In genomic region chr6:122836974-122837373, GRCm38 (mm10) we compare ENCODE assay signal across 28 mouse cellular contexts. TPM values are rescaled to one million over a fixed set of nuclear protein-coding genes. Genes with fewer than 3 reads are reported as not detected.
A peak's percentile ranks its signal among the peaks of the same experiment; 100 is the strongest.
DNase-seq lines count a peak whose midpoint lies in the region; ATAC-seq and TF ChIP-seq lines count a peak whose summit lies in the region.
"Had no signal": no experiment of that assay in that cellular context is flagged by ENCODE, and none has a peak within 500 bp of the region (broad histone marks: within the 10 kb centered on the region; RNA-seq: fewer than 3 reads in every experiment).

No protein-coding gene starts in this region.

- no peak overlapping the region for H3K4me2 ChIP-seq in kidney, postnatal 0 days (ENCODE audit: low read length)
- no peak overlapping the region for H3K4me2 ChIP-seq in kidney, embryonic 15.5 days
- no peak overlapping the region for H3K4me2 ChIP-seq in midbrain, postnatal 0 days (ENCODE audit: low read depth, low read length, poor library complexity, severe bottlenecking)
- no peak overlapping the region for H3K4me2 ChIP-seq in midbrain, embryonic 13.5 days (replicated peaks)
- H3K4me2 ChIP-seq: forebrain, embryonic 13.5 days; heart, embryonic 11.5 days; limb, embryonic 12.5 days; neural tube, embryonic 13.5 days had no signal

- no peaks in the 10 kb centered on the region for H3K9me3 ChIP-seq in kidney, postnatal 0 days (replicated peaks; ENCODE audit: low read length)
- no peaks in the 10 kb centered on the region for H3K9me3 ChIP-seq in kidney, embryonic 15.5 days (replicated peaks)
- H3K9me3 ChIP-seq in midbrain, postnatal 0 days (ENCODE audit: low read length) = no peaks in the 10 kb centered on the region
- H3K9me3 ChIP-seq in midbrain, embryonic 13.5 days = no peaks in the 10 kb centered on the region
- H3K9me3 ChIP-seq: forebrain, embryonic 13.5 days; midbrain, embryonic 10.5 days; neural tube, embryonic 13.5 days had no signal

- no peaks in the 10 kb centered on the region for H3K4me1 ChIP-seq in kidney, postnatal 0 days (replicated peaks; ENCODE audit: insufficient read depth, low read length)
- H3K4me1 ChIP-seq in kidney, embryonic 15.5 days = no peaks in the 10 kb centered on the region
- no peaks in the 10 kb centered on the region for H3K4me1 ChIP-seq in midbrain, postnatal 0 days (ENCODE audit: insufficient read depth, low read length)
- H3K4me1 ChIP-seq in midbrain, embryonic 13.5 days (replicated peaks) = no peaks in the 10 kb centered on the region
- H3K4me1 ChIP-seq: forebrain, embryonic 13.5 days; limb, embryonic 12.5 days; midbrain, embryonic 10.5 days; neural tube, embryonic 13.5 days had no signal

- intact Hi-C loops in heart, postnatal 14 days (cut with DNase I) = no loop called here

- peak; percentile 39 for TF ChIP-seq CTCF in kidney, postnatal 0 days (IDR thresholded peaks at IDR 0.05; ENCODE audit: low read depth)
- TF ChIP-seq CTCF in midbrain, postnatal 0 days (IDR thresholded peaks at IDR 0.05) = peak; percentile 52

- H3K27me3 ChIP-seq in kidney, postnatal 0 days (ENCODE audit: insufficient read depth, low read length) = no peaks in the 10 kb centered on the region
- no peaks in the 10 kb centered on the region for H3K27me3 ChIP-seq in kidney, embryonic 15.5 days
- no peaks in the 10 kb centered on the region for H3K27me3 ChIP-seq in midbrain, postnatal 0 days (ENCODE audit: insufficient read depth, low read length)
- no peaks in the 10 kb centered on the region for H3K27me3 ChIP-seq in midbrain, embryonic 13.5 days
- H3K27me3 ChIP-seq: forebrain, embryonic 13.5 days; limb, embryonic 12.5 days; neural tube, embryonic 13.5 days; Patski had no signal

- DNase-seq in heart, adult 11 months = peak; percentile 33
- no peak for DNase-seq in heart, postnatal 14 days
- no peak for DNase-seq in kidney, postnatal 0 days (ENCODE audit: low spot score)
- no peak for DNase-seq in midbrain, postnatal 0 days (ENCODE audit: low spot score)
- no peak for DNase-seq in gastrocnemius, postnatal 25 days
- DNase-seq: adrenal gland, postnatal 10 days; cerebellum, adult 8-10 months; cerebellum, postnatal 25 days; gastrocnemius, adult 2 months; kidney, adult 8-10 months; kidney, postnatal 14 days; lung, adult 2 months; lung, postnatal 14 days; right cerebral cortex, postnatal 4 days; thymus, adult 2 months; thymus, postnatal 4 days had no signal

- H3K4me3 ChIP-seq in kidney, postnatal 0 days (replicated peaks; ENCODE audit: low read depth, low read length) = no peak overlapping the region
- no peak overlapping the region for H3K4me3 ChIP-seq in kidney, embryonic 15.5 days (replicated peaks)
- no peak overlapping the region for H3K4me3 ChIP-seq in midbrain, postnatal 0 days (ENCODE audit: low read depth, low read length)
- no peak overlapping the region for H3K4me3 ChIP-seq in midbrain, embryonic 13.5 days (replicated peaks)
- H3K4me3 ChIP-seq: forebrain, embryonic 13.5 days; gastrocnemius, adult 2 months; left cerebral cortex, adult 2 months; limb, embryonic 12.5 days; midbrain, embryonic 10.5 days; myocyte; neural tube, embryonic 13.5 days had no signal

- no peak for ATAC-seq in kidney, postnatal 0 days (replicated peaks; ENCODE audit: low FRiP score, low read depth)
- no peak for ATAC-seq in kidney, embryonic 15.5 days (replicated peaks; ENCODE audit: low FRiP score)
- no peak for ATAC-seq in midbrain, postnatal 0 days (ENCODE audit: low FRiP score)
- no peak for ATAC-seq in midbrain, embryonic 13.5 days
- ATAC-seq: forebrain, embryonic 13.5 days; midbrain, embryonic 16.5 days; Patski had no signal

- H3K27ac ChIP-seq in kidney, postnatal 0 days = no peak overlapping the region
- H3K27ac ChIP-seq in kidney, embryonic 15.5 days = no peak overlapping the region
- H3K27ac ChIP-seq in midbrain, postnatal 0 days (ENCODE audit: low read depth, low read length) = no peak overlapping the region
- H3K27ac ChIP-seq in midbrain, embryonic 13.5 days = no peak overlapping the region
- H3K27ac ChIP-seq: forebrain, embryonic 13.5 days; gastrocnemius, adult 2 months; left cerebral cortex, adult 2 months; limb, embryonic 12.5 days; midbrain, embryonic 10.5 days; neural tube, embryonic 13.5 days had no signal

- no peak overlapping the region for H3K9ac ChIP-seq in kidney, postnatal 0 days (ENCODE audit: low read depth, low read length)
- H3K9ac ChIP-seq in kidney, embryonic 15.5 days = no peak overlapping the region
- no peak overlapping the region for H3K9ac ChIP-seq in midbrain, postnatal 0 days (replicated peaks; ENCODE audit: low read length, poor library complexity, severe bottlenecking)
- no peak overlapping the region for H3K9ac ChIP-seq in midbrain, embryonic 13.5 days (replicated peaks)
- H3K9ac ChIP-seq: forebrain, embryonic 13.5 days; limb, embryonic 12.5 days; neural tube, embryonic 13.5 days had no signal

- peaks cover 87% of the 10 kb centered on the region for H3K36me3 ChIP-seq in kidney, postnatal 0 days (ENCODE audit: insufficient read depth, low read length)
- H3K36me3 ChIP-seq in kidney, embryonic 15.5 days = peaks cover 99% of the 10 kb centered on the region
- peaks cover 80% of the 10 kb centered on the region for H3K36me3 ChIP-seq in midbrain, postnatal 0 days (ENCODE audit: insufficient read depth, low read length)
- peaks cover 94% of the 10 kb centered on the region for H3K36me3 ChIP-seq in midbrain, embryonic 13.5 days

- 90% methylated on average over 3 of the region's 3 CpGs for WGBS in kidney, postnatal 0 days
- WGBS in kidney, embryonic 15.5 days = 97% methylated on average over 3 of the region's 3 CpGs
- 98% methylated on average over 3 of the region's 3 CpGs for WGBS in midbrain, postnatal 0 days
- WGBS in midbrain, embryonic 13.5 days = over 99% methylated on average over 3 of the region's 3 CpGs

RNA-seq across cellular contexts. Expression of gene Foxj2, which starts 17.3 kb away (rescaled TPM):
- total RNA-seq in heart, postnatal 14 days (2021) = 10 to 100 TPM; 30.9 to 31.9 TPM
- polyA plus RNA-seq in kidney, postnatal 0 days (2015; fragmentation: Nextera tagmentation; extraction: Ambion mirVana) = 5.2 and 5.5 TPM in 2 replicates
- 6.0 and 6.3 TPM in 2 replicates for polyA plus RNA-seq in kidney, embryonic 15.5 days (2015; fragmentation: Nextera tagmentation; extraction: Ambion mirVana)
- 24.4 and 27.2 TPM in 2 replicates for total RNA-seq in midbrain, postnatal 0 days (2014; rRNA removed)
- polyA plus RNA-seq in midbrain, postnatal 0 days (2015; fragmentation: Nextera tagmentation; extraction: Ambion mirVana) = 8.6 and 8.8 TPM in 2 replicates
- 4.9 and 6.2 TPM in 2 replicates for polyA plus RNA-seq in midbrain, embryonic 13.5 days (2015; fragmentation: Nextera tagmentation; extraction: Ambion mirVana)
- total RNA-seq in gastrocnemius, postnatal 25 days (2021) = 10 to 100 TPM; 18.4 to 20.9 TPM

RNA-seq across cellular contexts. Expression of gene C3ar1, which starts 19.0 kb away (rescaled TPM):
- 1 to 10 TPM; 2.5 to 3.6 TPM for total RNA-seq in heart, postnatal 14 days (2021)
- 2.1 and 2.3 TPM in 2 replicates for polyA plus RNA-seq in kidney, postnatal 0 days (2015; fragmentation: Nextera tagmentation; extraction: Ambion mirVana)
- 1.9 and 2.1 TPM in 2 replicates for polyA plus RNA-seq in kidney, embryonic 15.5 days (2015; fragmentation: Nextera tagmentation; extraction: Ambion mirVana)
- total RNA-seq in midbrain, postnatal 0 days (2014; rRNA removed) = 1.8 and 2.0 TPM in 2 replicates
- 1.3 and 1.4 TPM in 2 replicates for polyA plus RNA-seq in midbrain, postnatal 0 days (2015; fragmentation: Nextera tagmentation; extraction: Ambion mirVana)
- polyA plus RNA-seq in midbrain, embryonic 13.5 days (2015; fragmentation: Nextera tagmentation; extraction: Ambion mirVana) = 1.0 and 1.7 TPM in 2 replicates
- total RNA-seq in gastrocnemius, postnatal 25 days (2021) = under 1 TPM; 0.82 to 0.91 TPM
- total RNA-seq: megakaryocyte progenitor cell, adult 5-6 weeks had no signal
- polyA plus RNA-seq: Patski had no signal

RNA-seq across cellular contexts. Expression of gene Slc2a3, which starts 35.5 kb away (rescaled TPM):
- total RNA-seq in heart, postnatal 14 days (2021) = 1 to 10 TPM; 2.3 to 2.4 TPM
- 4.1 and 4.4 TPM in 2 replicates for polyA plus RNA-seq in kidney, postnatal 0 days (2015; fragmentation: Nextera tagmentation; extraction: Ambion mirVana)
- polyA plus RNA-seq in kidney, embryonic 15.5 days (2015; fragmentation: Nextera tagmentation; extraction: Ambion mirVana) = 7.8 and 10.4 TPM in 2 replicates
- total RNA-seq in midbrain, postnatal 0 days (2014; rRNA removed) = 96.0 and 129 TPM in 2 replicates
- polyA plus RNA-seq in midbrain, postnatal 0 days (2015; fragmentation: Nextera tagmentation; extraction: Ambion mirVana) = 48.4 and 50.1 TPM in 2 replicates
- 15.9 TPM in 2 replicates for polyA plus RNA-seq in midbrain, embryonic 13.5 days (2015; fragmentation: Nextera tagmentation; extraction: Ambion mirVana)
- total RNA-seq in gastrocnemius, postnatal 25 days (2021) = 1 to 10 TPM in 1 of 2 experiments, under 1 TPM in 1; 0.88 to 1.4 TPM

RNA-seq across cellular contexts. Expression of gene Necap1, which starts 37.3 kb away (rescaled TPM):
- 10 to 100 TPM; 23.8 to 25.5 TPM for total RNA-seq in heart, postnatal 14 days (2021)
- polyA plus RNA-seq in kidney, postnatal 0 days (2015; fragmentation: Nextera tagmentation; extraction: Ambion mirVana) = 37.6 and 39.8 TPM in 2 replicates
- 53.1 and 55.9 TPM in 2 replicates for polyA plus RNA-seq in kidney, embryonic 15.5 days (2015; fragmentation: Nextera tagmentation; extraction: Ambion mirVana)
- total RNA-seq in midbrain, postnatal 0 days (2014; rRNA removed) = 145 and 146 TPM in 2 replicates
- polyA plus RNA-seq in midbrain, postnatal 0 days (2015; fragmentation: Nextera tagmentation; extraction: Ambion mirVana) = 173 and 178 TPM in 2 replicates
- polyA plus RNA-seq in midbrain, embryonic 13.5 days (2015; fragmentation: Nextera tagmentation; extraction: Ambion mirVana) = 107 and 113 TPM in 2 replicates
- total RNA-seq in gastrocnemius, postnatal 25 days (2021) = 10 to 100 TPM; 17.4 to 18.3 TPM
